Mouse (Mus musculus) cerebellum, adult 9-11 months (tissue): ENCODE results near the gene Pkd2l1.

Source experiments
- DNase-seq: peaks from one replicate; pipeline ENCODE4 v3.0.0; 2022

Gene Pkd2l1

DNA sequence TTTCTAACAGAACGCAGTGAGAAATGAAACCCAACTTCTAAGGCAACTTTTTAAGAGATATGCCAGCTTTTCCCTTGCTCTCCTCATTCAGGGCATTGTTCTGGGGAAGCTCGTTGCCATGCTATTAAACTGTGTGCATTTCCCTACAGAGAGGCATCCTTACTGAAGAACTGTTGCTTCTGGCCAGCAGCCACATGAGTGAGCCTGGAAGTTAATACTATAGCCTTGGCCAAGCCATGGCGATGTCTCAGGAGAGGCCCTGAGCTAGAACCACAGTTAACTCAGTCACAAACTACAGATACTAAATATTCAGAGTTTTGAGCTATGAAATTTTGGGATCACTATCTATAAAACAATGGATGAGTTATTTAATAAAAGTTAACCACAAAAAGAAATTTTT is 89.2 kb downstream of the Pkd2l1 start:
- no peak for DNase-seq

DNA sequence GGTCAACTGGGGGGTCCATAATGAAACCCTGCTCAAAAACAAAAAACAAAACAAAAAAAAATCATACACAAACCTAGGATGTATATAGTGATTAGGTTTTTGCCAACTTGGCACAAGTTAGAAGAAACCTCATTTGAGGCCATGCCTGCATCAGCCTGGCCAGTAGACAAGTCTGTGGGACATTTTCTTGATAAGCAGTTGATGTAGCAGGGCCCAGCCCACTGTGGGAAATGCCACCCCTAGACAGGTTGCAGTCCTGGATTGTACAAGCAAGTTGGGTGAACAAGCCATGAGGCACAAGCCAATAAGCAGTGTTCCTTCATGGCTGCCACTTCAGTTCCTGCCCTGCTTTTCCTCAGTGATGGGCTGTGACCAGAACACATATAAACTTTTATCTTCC is 91.4 kb downstream of the Pkd2l1 start:
- DNase-seq: no peak
